Mouse (Mus musculus) limb, embryonic 12.5 days (tissue): ENCODE results near the gene Rassf2. TPM values are rescaled to one million over a fixed set of nuclear protein-coding genes. Genes with fewer than 3 reads are reported as not detected.

Experiments
- ATAC-seq: fragments of 200-750 bp; cut with Nextera tagmentation; 2 replicates; pipeline ENCODE4 v1.8.0; 2017; ENCODE audit warnings: low read depth, moderate TSS enrichment; ENCODE audit not compliant: insufficient number of reproducible peaks, insufficient read depth, low FRiP score, low TSS enrichment
- H3K27ac ChIP-seq: fragments of 300-500 bp; sonication (generic); 2 replicates; pipeline ENCODE4 v1.5.1; 2016; ENCODE audit warnings: mild to moderate bottlenecking, moderate library complexity
- H3K27me3 ChIP-seq: fragments of 300-500 bp; sonication (generic); 2 replicates; pipeline ENCODE4 v1.6.1; 2016; ENCODE audit warnings: mild to moderate bottlenecking, moderate library complexity
- H3K36me3 ChIP-seq: fragments of 300-500 bp; sonication (generic); 2 replicates; pipeline ENCODE4 v1.6.1; 2016; ENCODE audit warnings: mild to moderate bottlenecking, moderate library complexity
- H3K4me1 ChIP-seq: fragments of 300-500 bp; sonication (generic); replicated peaks from 2 replicates; pipeline ENCODE4 v1.6.1; 2016
- H3K4me2 ChIP-seq: fragments of 300-500 bp; sonication (generic); 2 replicates; pipeline ENCODE4 v1.6.1; 2016; ENCODE audit warnings: mild to moderate bottlenecking, moderate library complexity
- H3K4me3 ChIP-seq: fragments of 300-500 bp; sonication (generic); replicated peaks from 2 replicates; pipeline ENCODE4 v1.5.1; 2016; ENCODE audit warnings: mild to moderate bottlenecking
- H3K9ac ChIP-seq: fragments of 300-500 bp; sonication (generic); replicated peaks from 2 replicates; pipeline ENCODE4 v1.6.1; 2016; ENCODE audit warnings: mild to moderate bottlenecking, moderate library complexity
- H3K9me3 ChIP-seq: fragments of 300-500 bp; sonication (generic); 2 replicates; pipeline ENCODE4 v1.6.1; 2016; ENCODE audit warnings: mild to moderate bottlenecking, moderate library complexity
- WGBS: fragments of 180-500 bp; shearing (Covaris S2); methylation state at CpG from one replicate; pipeline ENCODE4 v1.1.7; 2016; 5-methylcytosine and 5-hydroxymethylcytosine counted together
- polyA plus RNA-seq: library from polyadenylated mRNA; unstranded; fragments of >200 nt; fragmentation: Nextera tagmentation; extraction: Ambion mirVana; gene quantifications from 2 replicates; pipeline ENCODE4 v1.2.1, GENCODE M21; 2016

Rassf2 gene
- polyA plus RNA-seq, 1 experiment from 2014 or later: 5.3 TPM

DNA sequence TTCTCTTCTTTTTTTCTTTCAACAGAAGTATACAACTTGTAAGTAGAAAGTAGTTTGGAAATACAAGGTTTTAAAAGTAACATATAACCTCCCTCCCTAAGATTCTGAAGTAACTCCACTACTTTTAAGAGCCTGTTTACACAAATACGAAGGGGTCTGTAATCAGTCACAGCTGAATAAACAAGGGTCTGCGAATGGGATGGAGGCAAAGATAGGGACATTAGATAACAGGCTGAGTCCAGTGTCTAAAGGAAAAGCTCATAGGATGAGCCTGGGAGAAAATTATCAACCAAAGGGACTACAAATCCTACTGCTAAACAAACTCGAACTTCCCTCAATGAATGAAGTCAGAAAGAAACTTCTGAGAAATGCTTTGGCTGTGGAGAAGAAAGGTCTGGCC lies 19.9 kb upstream of the Rassf2 start:
- 10% methylated on average over 3 of the region's 3 CpGs for WGBS
- ATAC-seq: no peak

GRCm38 (mm10) chr2:132049491-132049890 lies 19.4 kb upstream of the Rassf2 start:
- 54% methylated on average over 3 of the region's 3 CpGs for WGBS
- Histone ChIP-seq H3K4me3 (no peak overlapping the region), H3K4me2 (no peak overlapping the region), H3K9me3 (no peaks in the 10 kb centered on the region), H3K27ac (no peak overlapping the region), H3K27me3 (no peaks in the 10 kb centered on the region), H3K9ac (no peak overlapping the region), H3K4me1 (0 out of 2 replicates have a peak, but pooled peaks cover 3% of the 10 kb centered on the region), H3K36me3 (peaks cover 3% of the 10 kb centered on the region; the same call in 1 of the 2 replicates)
- ATAC-seq: no peak

More for the DNA sequence above, 19.9 kb upstream of the Rassf2 start:
- no peak overlapping the region for H3K4me2 ChIP-seq
- H3K4me1 ChIP-seq: 0 out of 2 replicates have a peak, but pooled peaks cover 3% of the 10 kb centered on the region
- no peak overlapping the region for H3K4me3 ChIP-seq
- peaks cover 5% of the 10 kb centered on the region; the same call in 1 of the 2 replicates for H3K36me3 ChIP-seq
- no peak overlapping the region for H3K27ac ChIP-seq
- no peak overlapping the region for H3K9ac ChIP-seq
- H3K9me3 ChIP-seq: no peaks in the 10 kb centered on the region
- H3K27me3 ChIP-seq: no peaks in the 10 kb centered on the region

DNA sequence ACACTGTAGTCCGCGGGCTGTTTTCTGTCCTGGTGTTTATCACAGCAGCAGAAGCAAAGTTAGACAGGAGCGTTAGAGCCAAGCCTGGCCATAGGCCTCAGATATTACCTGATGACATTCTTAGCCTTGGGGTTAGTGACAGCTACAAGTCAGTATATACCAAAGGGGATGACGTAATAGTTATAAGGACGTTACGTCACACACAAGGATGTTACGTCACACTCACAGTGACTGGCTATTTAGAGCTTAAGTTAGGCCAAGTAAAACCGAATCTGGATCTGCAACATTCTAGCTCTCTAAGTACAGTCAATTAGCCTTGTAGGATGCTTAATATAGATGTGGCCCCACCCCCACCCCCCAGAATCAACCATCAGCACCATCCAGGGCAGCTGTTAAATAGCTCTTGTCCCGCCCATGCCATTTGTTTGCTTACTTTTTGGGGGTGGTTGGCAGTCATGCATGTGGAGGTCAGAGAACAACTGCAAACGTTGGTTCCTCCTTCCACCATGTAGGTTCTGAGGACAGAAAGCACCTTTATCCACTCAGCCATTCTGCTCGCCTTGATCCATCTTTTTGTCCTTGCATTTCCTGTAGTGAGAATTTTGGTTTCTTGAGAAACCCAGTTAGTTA lies 18.2 kb upstream of the Rassf2 start:
- no peaks in the 10 kb centered on the region; the same call in 1 of the 2 replicates for H3K36me3 ChIP-seq
- H3K27me3 ChIP-seq: no peaks in the 10 kb centered on the region
- peaks cover 8% of the 10 kb centered on the region for H3K4me1 ChIP-seq
- no peak overlapping the region for H3K9ac ChIP-seq
- no peaks in the 10 kb centered on the region for H3K9me3 ChIP-seq
- no peak overlapping the region for H3K4me2 ChIP-seq
- no peak for ATAC-seq
- no peak overlapping the region for H3K27ac ChIP-seq
- no peak overlapping the region for H3K4me3 ChIP-seq
- 81% methylated on average over 11 of the region's 11 CpGs for WGBS

DNA sequence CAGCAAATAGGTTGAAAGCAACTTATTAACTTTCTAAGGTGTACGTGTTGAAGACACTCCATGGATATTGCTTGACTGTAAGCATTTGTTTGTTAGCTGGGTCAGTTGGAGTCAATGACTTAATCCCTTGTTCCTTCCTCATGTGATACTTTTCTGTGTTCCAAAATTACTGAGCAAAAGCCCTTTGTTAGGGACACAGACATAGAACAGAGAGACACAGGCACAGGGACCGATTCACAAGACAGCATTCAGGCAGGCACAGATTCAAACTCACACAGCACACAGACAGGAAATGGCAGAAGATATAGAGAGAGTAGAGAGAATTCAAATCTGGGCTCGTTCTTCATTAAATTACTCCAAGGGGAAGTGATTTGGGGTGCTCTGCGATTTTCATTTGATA lies 17.3 kb upstream of the Rassf2 start:
- no peak overlapping the region for H3K4me2 ChIP-seq
- H3K27me3 ChIP-seq: no peaks in the 10 kb centered on the region
- H3K4me1 ChIP-seq: peaks cover 17% of the 10 kb centered on the region
- no peak overlapping the region for H3K9ac ChIP-seq
- no peak overlapping the region for H3K4me3 ChIP-seq
- 84% methylated on average over 4 of the region's 4 CpGs for WGBS
- H3K27ac ChIP-seq: no peak overlapping the region
- H3K9me3 ChIP-seq: no peaks in the 10 kb centered on the region
- no peak for ATAC-seq
- no peaks in the 10 kb centered on the region; the same call in 1 of the 2 replicates for H3K36me3 ChIP-seq

GRCm38 (mm10) chr2:132046659-132047058 lies 16.6 kb upstream of the Rassf2 start:
- Histone ChIP-seq H3K9me3 (no peaks in the 10 kb centered on the region), H3K27ac (no peak overlapping the region), H3K4me1 (peaks cover 17% of the 10 kb centered on the region), H3K36me3 (no peaks in the 10 kb centered on the region; the same call in 1 of the 2 replicates), H3K4me2 (no peak overlapping the region), H3K27me3 (no peaks in the 10 kb centered on the region), H3K9ac (no peak overlapping the region), H3K4me3 (no peak overlapping the region)
- 93% methylated on average over 4 of the region's 4 CpGs for WGBS
- no peak for ATAC-seq

DNA sequence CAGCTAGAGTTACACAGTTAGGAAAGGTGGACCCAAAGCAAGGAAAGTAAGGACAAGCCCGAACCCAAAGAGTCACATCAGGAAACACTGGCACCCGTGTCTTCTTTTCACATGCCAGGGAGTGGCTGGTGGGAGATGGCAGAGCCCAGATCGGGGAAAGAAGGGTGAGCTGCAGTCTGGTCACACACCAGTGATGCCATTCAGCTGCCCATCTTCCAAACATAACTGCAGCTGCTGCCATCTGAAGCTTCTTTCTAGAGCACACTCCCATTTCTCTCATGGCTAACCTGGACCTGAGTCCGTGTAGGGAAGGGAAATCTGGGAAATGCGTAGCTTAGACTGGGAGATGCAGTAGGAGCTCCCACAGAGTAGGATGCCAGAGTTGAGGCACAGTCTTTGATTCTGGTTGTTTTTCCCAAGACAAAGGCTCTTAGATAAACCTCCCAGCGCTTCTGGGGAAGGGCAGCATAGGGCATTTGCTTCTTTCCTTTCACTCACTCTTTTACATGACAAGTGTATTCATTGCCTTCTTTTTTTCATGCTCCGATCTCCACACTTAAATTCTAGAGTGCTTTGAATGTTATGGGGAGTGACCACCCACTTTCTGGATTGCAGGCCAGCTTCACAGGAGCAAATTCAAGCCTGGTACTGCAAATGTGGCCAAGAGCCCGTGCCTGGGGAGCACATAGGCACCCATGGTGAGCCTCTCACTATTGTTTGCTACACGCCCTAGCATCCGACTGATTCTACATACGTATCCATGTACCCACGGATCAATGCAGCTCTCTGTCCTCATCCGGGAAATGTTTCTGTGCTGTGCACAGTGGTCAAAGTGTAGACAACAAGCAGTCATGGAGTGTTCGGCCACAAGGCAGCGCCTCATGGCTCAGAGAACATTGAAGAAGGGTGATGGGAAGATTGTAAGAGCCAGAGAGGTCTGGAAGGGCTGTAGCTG lies 14.5 kb upstream of the Rassf2 start:
- WGBS: 82% methylated on average over 15 of the region's 15 CpGs
- Histone ChIP-seq H3K27me3 (no peaks in the 10 kb centered on the region), H3K9ac (no peak overlapping the region), H3K27ac (no peak overlapping the region), H3K4me1 (peaks cover 14% of the 10 kb centered on the region), H3K4me3 (no peak overlapping the region), H3K9me3 (no peaks in the 10 kb centered on the region), H3K4me2 (no peak overlapping the region), H3K36me3 (no peaks in the 10 kb centered on the region)
- ATAC-seq: no peak

DNA sequence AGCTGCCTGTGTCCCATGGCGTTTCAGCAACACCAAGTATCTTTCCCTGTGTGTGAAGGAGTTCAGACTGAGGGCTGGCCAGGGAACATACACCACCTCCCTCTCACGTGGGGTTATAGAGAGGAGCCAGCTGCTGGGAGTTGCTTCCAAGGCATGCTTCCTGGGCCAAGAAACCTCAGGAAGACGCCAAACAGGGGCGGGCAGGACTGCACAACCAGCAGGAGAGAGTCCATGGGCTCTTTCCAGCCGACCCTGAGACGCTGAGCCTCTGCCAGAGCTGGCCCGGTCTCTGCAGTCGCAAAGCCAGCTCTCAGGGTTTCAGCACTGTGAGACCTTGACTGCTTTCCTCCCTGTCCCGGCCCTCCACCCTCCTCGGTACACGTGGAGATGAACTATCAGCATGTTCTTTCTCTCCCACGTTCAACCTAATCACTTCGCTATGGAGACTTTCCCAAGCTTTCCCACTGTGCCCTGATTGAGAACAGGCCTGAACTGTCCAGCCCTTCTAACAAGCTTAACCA lies 13.1 kb upstream of the Rassf2 start:
- H3K9ac ChIP-seq: 0 out of 2 replicates have a peak overlapping the region, but pooled peaks have one; percentile 18
- H3K4me2 ChIP-seq: peak overlapping the region; percentile 46
- peaks cover 14% of the 10 kb centered on the region for H3K4me1 ChIP-seq
- no peaks in the 10 kb centered on the region for H3K9me3 ChIP-seq
- peak overlapping the region; percentile 84 for H3K27ac ChIP-seq
- 12% methylated on average over 13 of the region's 13 CpGs for WGBS
- no peaks in the 10 kb centered on the region for H3K36me3 ChIP-seq
- H3K27me3 ChIP-seq: no peaks in the 10 kb centered on the region
- ATAC-seq: peak; percentile 66
- H3K4me3 ChIP-seq: 0 out of 2 replicates have a peak overlapping the region, but pooled peaks have one; percentile 11

DNA sequence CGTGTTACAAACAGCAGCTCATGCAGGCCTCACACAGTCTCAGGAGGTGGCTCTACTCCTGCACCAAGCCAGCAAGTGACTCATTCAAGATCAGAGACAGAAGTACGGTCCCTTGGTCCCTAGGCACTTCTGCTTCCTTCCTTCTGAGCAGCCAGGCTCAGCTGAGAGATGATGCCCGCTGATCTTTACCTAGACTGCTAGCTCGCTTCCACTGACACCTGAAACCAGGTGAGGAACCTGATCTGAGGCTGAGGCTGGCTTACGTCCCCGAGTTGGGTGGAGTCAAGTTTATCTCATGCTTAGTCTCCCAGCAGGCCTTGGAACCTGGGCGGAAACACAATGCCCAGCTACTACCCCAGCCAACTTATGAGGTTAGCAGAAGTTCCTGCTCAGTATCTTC lies 9.8 kb upstream of the Rassf2 start:
- Histone ChIP-seq H3K9me3 (no peaks in the 10 kb centered on the region), H3K36me3 (no peaks in the 10 kb centered on the region), H3K9ac (no peak overlapping the region), H3K4me3 (no peak overlapping the region), H3K27ac (no peak overlapping the region), H3K4me2 (no peak overlapping the region), H3K27me3 (no peaks in the 10 kb centered on the region), H3K4me1 (peaks cover 14% of the 10 kb centered on the region)
- WGBS: 64% methylated on average over 7 of the region's 7 CpGs
- ATAC-seq: no peak

GRCm38 (mm10) chr2:132036326-132036725 lies 6.3 kb upstream of the Rassf2 start:
- Histone ChIP-seq H3K9ac (no peak overlapping the region), H3K27me3 (peaks cover 5% of the 10 kb centered on the region; the same call in 1 of the 2 replicates), H3K4me3 (no peak overlapping the region), H3K9me3 (no peaks in the 10 kb centered on the region), H3K4me2 (no peak overlapping the region), H3K36me3 (no peaks in the 10 kb centered on the region), H3K4me1 (0 out of 2 replicates have a peak, but pooled peaks cover 3% of the 10 kb centered on the region), H3K27ac (no peak overlapping the region)
- ATAC-seq: no peak
- WGBS: 69% methylated on average over 5 of the region's 5 CpGs

GRCm38 (mm10) chr2:132035470-132035835 lies 5.4 kb upstream of the Rassf2 start:
- no peak for ATAC-seq
- 83% methylated on average over 11 of the region's 11 CpGs for WGBS
- Histone ChIP-seq H3K4me2 (no peak overlapping the region), H3K9ac (no peak overlapping the region), H3K36me3 (no peaks in the 10 kb centered on the region), H3K4me1 (peaks cover 11% of the 10 kb centered on the region), H3K9me3 (no peaks in the 10 kb centered on the region), H3K27me3 (peaks cover 14% of the 10 kb centered on the region; the same call in 1 of the 2 replicates), H3K27ac (0 out of 2 replicates have a peak overlapping the region, but pooled peaks have one; percentile 17), H3K4me3 (no peak overlapping the region)
